Mouse (Mus musculus) midbrain, postnatal 0 days (tissue): ENCODE data around the gene Agrn. TPM values are rescaled to one million over a fixed set of nuclear protein-coding genes. Genes with fewer than 3 reads are reported as not detected.

Source experiments
- ATAC-seq: fragments of 200-750 bp; cut with Nextera tagmentation; 2 replicates; pipeline ENCODE4 v1.8.0; 2017; ENCODE audit warnings: moderate number of reproducible peaks, mild to moderate bottlenecking, moderate TSS enrichment, moderate library complexity; ENCODE audit not compliant: low FRiP score
- DNase-seq: peaks from one replicate; pipeline ENCODE4 v3.0.0-alpha.2; 2015; ENCODE audit warnings: low spot score
- H3K27ac ChIP-seq: fragments of 300-500 bp; sonication (generic); 2 replicates; pipeline ENCODE4 v1.5.1; 2014; ENCODE audit warnings: low read depth, mild to moderate bottlenecking, low read length, mixed read lengths
- H3K27me3 ChIP-seq: fragments of 300-500 bp; sonication (generic); 2 replicates; pipeline ENCODE4 v1.6.1; 2014; ENCODE audit warnings: low read length, control low read depth, mixed read lengths; ENCODE audit not compliant: insufficient read depth
- H3K36me3 ChIP-seq: fragments of 300-500 bp; sonication (generic); 2 replicates; pipeline ENCODE4 v1.6.1; 2014; ENCODE audit warnings: low read length, control low read depth, mixed read lengths; ENCODE audit not compliant: insufficient read depth
- H3K4me1 ChIP-seq: fragments of 300-500 bp; sonication (generic); 2 replicates; pipeline ENCODE4 v1.6.1; 2014; ENCODE audit warnings: mild to moderate bottlenecking, control low read depth, antibody characterized with exemption, low read length, mixed read lengths; ENCODE audit not compliant: insufficient read depth
- H3K4me2 ChIP-seq: fragments of 300-500 bp; sonication (generic); 2 replicates; pipeline ENCODE4 v1.6.1; 2014; ENCODE audit warnings: low read depth, mild to moderate bottlenecking, low read length, mixed read lengths; ENCODE audit not compliant: poor library complexity, severe bottlenecking
- H3K4me3 ChIP-seq: fragments of 300-500 bp; sonication (generic); 2 replicates; pipeline ENCODE4 v1.5.1; 2014; ENCODE audit warnings: low read depth, mild to moderate bottlenecking, low read length, moderate library complexity
- H3K9ac ChIP-seq: fragments of 300-500 bp; sonication (generic); replicated peaks from 2 replicates; pipeline ENCODE4 v1.6.1; 2014; ENCODE audit warnings: mild to moderate bottlenecking, low read length, moderate library complexity, mixed read lengths; ENCODE audit not compliant: poor library complexity, severe bottlenecking
- H3K9me3 ChIP-seq: fragments of 300-500 bp; sonication (generic); 2 replicates; pipeline ENCODE4 v1.6.1; 2016; ENCODE audit warnings: low read length, control low read depth
- CTCF ChIP-seq: IDR thresholded peaks from 2 replicates; pipeline ENCODE4 v1.5.1; 2016; ENCODE audit warnings: antibody characterized with exemption, mild to moderate bottlenecking
- WGBS: fragments of 180-500 bp; shearing (Covaris S2); extraction: QIAGEN DNeasy Blood & Tissue Kit; methylation state at CpG from one replicate; pipeline ENCODE4 v1.1.7; 2014; 5-methylcytosine and 5-hydroxymethylcytosine counted together
- polyA plus RNA-seq: library from polyadenylated mRNA; unstranded; fragments of >200 nt; fragmentation: Nextera tagmentation; extraction: Ambion mirVana; gene quantifications from 2 replicates; pipeline ENCODE4 v1.2.1, GENCODE M21; 2015
- total RNA-seq: library from RNA; depleted of rRNA; stranded (reverse); fragments of >200 nt; gene quantifications from 2 replicates; pipeline ENCODE4 v1.2.3, GENCODE M21; 2014

The Agrn gene
- total and polyA plus RNA-seq, 2 experiments from 2014 or later, result 77.1 to 303 TPM

DNA sequence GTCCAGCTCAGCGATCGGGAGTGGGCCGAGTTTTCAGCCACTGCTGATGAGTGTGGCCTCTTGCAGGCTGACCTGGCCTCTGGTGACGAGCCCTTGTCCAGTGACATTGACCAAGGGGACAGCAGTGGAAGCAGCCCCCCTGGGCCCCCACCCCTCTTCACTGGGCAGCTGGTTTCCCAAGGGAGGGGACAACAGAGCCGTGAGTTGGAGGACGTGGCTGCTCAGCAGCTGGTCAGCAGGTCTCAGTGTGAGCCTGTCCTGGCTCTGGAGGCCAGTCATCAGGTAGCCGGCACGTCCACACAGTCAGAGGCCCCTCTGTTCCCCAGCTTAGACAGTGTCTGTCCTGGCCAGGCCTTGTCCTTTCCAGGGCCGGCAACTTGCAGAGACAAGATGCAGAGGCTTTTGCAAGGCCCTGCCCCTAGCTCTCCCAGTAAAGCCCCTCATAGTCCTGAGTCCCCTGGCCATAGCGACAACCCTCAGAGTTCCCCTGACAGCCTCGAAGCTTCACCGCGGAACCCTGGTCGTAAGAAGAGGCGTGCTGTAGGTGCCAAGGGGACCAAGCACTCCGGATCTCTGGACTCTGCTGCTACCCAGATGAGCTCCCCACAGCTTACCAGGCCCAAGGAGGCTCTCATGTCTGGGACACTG, 19.9 kb upstream of the Agrn start:
- no peaks in the 10 kb centered on the region for H3K9me3 ChIP-seq
- H3K4me1 ChIP-seq, result no peaks in the 10 kb centered on the region
- no peak overlapping the region for H3K9ac ChIP-seq
- TF ChIP-seq CTCF, result no peak
- no peak overlapping the region for H3K4me2 ChIP-seq
- DNase-seq (no peak), ATAC-seq (no peak)
- no peaks in the 10 kb centered on the region for H3K27me3 ChIP-seq
- H3K27ac ChIP-seq, result no peak overlapping the region
- H3K4me3 ChIP-seq, result no peak overlapping the region
- WGBS, result 80% methylated on average over 16 of the region's 16 CpGs
- H3K36me3 ChIP-seq, result no peaks in the 10 kb centered on the region; the same call in 1 of the 2 replicates

- TF ChIP-seq CTCF, result no peak
- 94% methylated on average over 2 of the region's 2 CpGs for WGBS
- ATAC-seq (no peak), DNase-seq (no peak)
- no peaks in the 10 kb centered on the region for H3K36me3 ChIP-seq
- no peak overlapping the region for H3K27ac ChIP-seq
- H3K4me2 ChIP-seq, result no peak overlapping the region
- H3K27me3 ChIP-seq, result no peaks in the 10 kb centered on the region
- no peaks in the 10 kb centered on the region for H3K9me3 ChIP-seq
- no peak overlapping the region for H3K9ac ChIP-seq
- H3K4me1 ChIP-seq, result no peaks in the 10 kb centered on the region
- no peak overlapping the region for H3K4me3 ChIP-seq
These were observed 18.9 kb upstream of the Agrn start for GRCm38 (mm10) chr4:156216196-156216595.

DNA sequence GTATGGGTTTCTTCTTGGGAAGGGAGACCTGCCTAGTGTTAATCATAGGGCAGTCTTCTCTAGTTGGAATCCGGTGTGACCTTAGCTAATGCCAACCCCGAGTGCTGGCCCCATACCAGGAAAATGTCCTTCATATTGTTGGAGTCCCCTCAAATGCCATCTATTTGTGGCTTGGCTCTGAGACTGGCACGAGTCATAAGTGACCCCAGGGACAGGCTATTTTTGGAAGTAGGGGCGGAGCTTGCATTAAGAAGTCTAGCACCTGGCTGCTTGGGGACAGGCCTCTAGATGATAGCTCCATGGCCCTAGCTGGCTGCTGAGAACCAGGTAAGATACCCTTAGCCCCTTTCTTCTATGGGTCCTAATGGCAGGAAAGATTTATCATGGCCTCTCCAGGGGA, 18.4 kb upstream of the Agrn start, which contains the start of gene Perm1:
Perm1 (plus strand) TSS at position 220 of the 400 bp plus-strand sequence.
- Histone ChIP-seq H3K9ac (no peak within 1 kb of the TSS), H3K4me1 (no peaks in the 10 kb centered on the region), H3K27ac (no peak within 1 kb of the TSS), H3K4me3 (no peak within 1 kb of the TSS), H3K27me3 (no peaks in the 10 kb centered on the region), H3K9me3 (no peaks in the 10 kb centered on the region), H3K4me2 (no peak within 1 kb of the TSS), H3K36me3 (no peaks in the 10 kb centered on the region)
- no peak for TF ChIP-seq CTCF
- WGBS, result 84% methylated on average over 4 of the region's 4 CpGs
- no peak for ATAC-seq
- no peak for DNase-seq

GRCm38 (mm10) chr4:156213134-156213533, 15.8 kb upstream of the Agrn start:
- H3K4me3 ChIP-seq, result no peak overlapping the region
- no peak overlapping the region for H3K9ac ChIP-seq
- 95% methylated on average over 13 of the region's 13 CpGs for WGBS
- no peak overlapping the region for H3K27ac ChIP-seq
- no peaks in the 10 kb centered on the region for H3K36me3 ChIP-seq
- no peaks in the 10 kb centered on the region for H3K9me3 ChIP-seq
- H3K4me1 ChIP-seq, result no peaks in the 10 kb centered on the region
- DNase-seq, result no peak
- H3K4me2 ChIP-seq, result no peak overlapping the region
- ATAC-seq, result no peak
- no peaks in the 10 kb centered on the region for H3K27me3 ChIP-seq
- TF ChIP-seq CTCF, result no peak

DNA sequence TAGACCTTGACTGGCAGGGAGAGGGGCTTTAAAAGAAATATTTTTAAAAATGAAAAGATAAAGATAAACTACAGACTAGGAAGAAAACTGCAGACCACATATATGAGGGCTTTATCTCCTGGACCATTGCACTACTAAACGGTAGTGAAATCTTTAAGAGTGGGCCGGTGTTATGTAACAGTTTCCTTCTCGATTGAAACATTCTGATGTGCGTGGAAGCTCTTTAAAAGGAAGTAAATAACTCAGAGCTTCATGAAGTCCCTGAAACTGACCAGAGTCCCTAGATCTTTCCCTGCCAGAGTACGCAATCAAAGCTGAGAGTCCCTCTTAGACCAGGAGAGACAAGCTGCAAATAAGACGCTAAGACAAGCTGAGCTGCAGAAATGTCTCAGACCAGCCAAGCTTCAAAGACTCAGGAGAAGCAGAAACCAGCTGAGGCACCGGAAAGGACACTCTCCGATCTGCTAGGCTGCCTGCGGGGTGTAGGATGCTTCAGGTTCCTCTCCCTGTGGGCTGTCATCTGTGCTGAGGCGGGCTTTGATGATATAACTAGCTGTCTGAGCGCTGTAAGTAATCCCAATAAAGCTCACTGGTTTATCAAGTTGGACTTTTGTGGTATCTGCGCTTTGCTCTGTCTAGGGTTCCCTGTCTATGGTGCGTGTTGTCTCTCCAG, 12.8 kb upstream of the Agrn start:
- Histone ChIP-seq H3K27me3 (no peaks in the 10 kb centered on the region), H3K27ac (no peak overlapping the region), H3K4me3 (no peak overlapping the region), H3K4me2 (no peak overlapping the region), H3K4me1 (no peaks in the 10 kb centered on the region), H3K9me3 (no peaks in the 10 kb centered on the region), H3K36me3 (no peaks in the 10 kb centered on the region), H3K9ac (no peak overlapping the region)
- no peak for DNase-seq
- no peak for TF ChIP-seq CTCF
- no peak for ATAC-seq
- WGBS, result 76% methylated on average over 13 of the region's 13 CpGs

- 0 out of 2 replicates have a peak, but pooled peaks cover under 1% of the 10 kb centered on the region for H3K27me3 ChIP-seq
- no peaks in the 10 kb centered on the region for H3K36me3 ChIP-seq
- WGBS, result 93% methylated on average over 4 of the region's 4 CpGs
- no peak for TF ChIP-seq CTCF
- no peak overlapping the region for H3K9ac ChIP-seq
- no peaks in the 10 kb centered on the region for H3K4me1 ChIP-seq
- no peak for ATAC-seq
- no peak overlapping the region for H3K4me3 ChIP-seq
- no peak overlapping the region for H3K4me2 ChIP-seq
- DNase-seq, result no peak
- no peak overlapping the region for H3K27ac ChIP-seq
- no peaks in the 10 kb centered on the region for H3K9me3 ChIP-seq
These were observed 11.6 kb upstream of the Agrn start for GRCm38 (mm10) chr4:156208872-156209271.
